Mouse (Mus musculus): Measurements from ENCODE around the gene Sf3b2.

DNA sequence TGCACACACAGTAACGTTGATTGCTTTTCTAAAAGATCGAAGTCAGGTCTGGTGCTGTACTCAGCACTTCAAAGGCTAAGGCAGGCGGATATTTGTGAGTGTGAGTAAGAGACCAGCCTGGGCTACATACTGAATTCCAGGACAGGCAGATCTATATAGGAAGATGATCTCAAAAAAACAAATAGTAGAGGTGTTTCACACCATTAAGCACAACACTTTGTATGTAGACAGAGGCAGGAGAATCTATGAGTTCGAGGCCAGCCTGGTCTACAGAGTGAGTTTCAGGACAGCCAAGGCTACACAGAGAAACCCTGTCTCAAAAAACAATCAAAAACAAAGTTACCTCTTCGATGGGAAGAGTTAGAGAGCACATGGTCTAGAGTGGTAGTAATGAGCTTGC is 19.5 kb downstream of the Sf3b2 start:
- TF ChIP-seq MYOD1 (IDR thresholded peaks at IDR 0.05; ENCODE audit: control insufficient read depth in 1 of 3, insufficient read length in 2 of 3, low read depth in 2 of 3) = no peak
- no peak for TF ChIP-seq POLR2AphosphoS2 (IDR thresholded peaks at IDR 0.05; ENCODE audit: insufficient read length, low read depth)
- TF ChIP-seq REST (IDR thresholded peaks at IDR 0.05; ENCODE audit: insufficient read depth, insufficient read length) = no peak
- TF ChIP-seq CEBPB (IDR thresholded peaks at IDR 0.05; ENCODE audit: insufficient read depth, poor library complexity, severe bottlenecking) = no peak
- no peak for TF ChIP-seq POLR2A (IDR thresholded peaks at IDR 0.05; ENCODE audit: insufficient read length, low read depth)
- TF ChIP-seq USF1 (IDR thresholded peaks at IDR 0.05; ENCODE audit: low read depth) = no peak
- no peak for TF ChIP-seq MYOG (IDR thresholded peaks at IDR 0.05; ENCODE audit: control insufficient read depth in 1 of 3, insufficient read depth in 1 of 3, insufficient read length in 2 of 3, low read depth in 2 of 3)
- TF ChIP-seq TCF12 (IDR thresholded peaks at IDR 0.05; ENCODE audit: insufficient read depth, poor library complexity, severe bottlenecking) = no peak
- TF ChIP-seq E2F4 (IDR thresholded peaks at IDR 0.05; ENCODE audit: insufficient read depth) = no peak
